Mouse (Mus musculus) CH12.LX (cell line): ENCODE measurements at regions not wholly inside any gene's neighbourhood (a gene's known extent, or its start where the extent isn't known, plus 50 kb on each side); places are given as distances from the start of the nearest gene placed in this dataset.

ENCODE experiments used
- KAT2A ChIP-seq: IDR thresholded peaks from 2 replicates; pipeline ENCODE4 v1.6.1; 2012; ENCODE audit warnings: low read length, improper control_type of control experiment, inconsistent platforms; ENCODE audit not compliant: insufficient replicate concordance
- POLR2A ChIP-seq: IDR thresholded peaks from 2 replicates; pipeline ENCODE4 v1.6.1; 2011; ENCODE audit warnings: low read depth, mild to moderate bottlenecking, improper control_type of control experiment, low read length
- USF2 ChIP-seq: conservative IDR thresholded peaks from 2 replicates; pipeline ENCODE4 v1.6.1; 2011; ENCODE audit warnings: low read depth, low read length, improper control_type of control experiment

GRCm38 (mm10) chr16:51942431-51943130 is 88.4 kb upstream of the Cblb start:
- TF ChIP-seq USF2, result no peak
- no peak for TF ChIP-seq KAT2A
- TF ChIP-seq POLR2A, result no peak
